Mouse (Mus musculus) 3T3-L1 (cell line): Measurements from ENCODE around the gene Cort.
"Not testable (repeated sequence)": the region's sequence is repeated elsewhere in the genome, so short reads cannot be mapped to it uniquely, and the experiment has no call there.

Experiments
- DNase-seq: peaks from one replicate; pipeline ENCODE4 v3.0.0-alpha.2; 2015; ENCODE audit warnings: low read depth, low spot score

Gene Cort

DNA sequence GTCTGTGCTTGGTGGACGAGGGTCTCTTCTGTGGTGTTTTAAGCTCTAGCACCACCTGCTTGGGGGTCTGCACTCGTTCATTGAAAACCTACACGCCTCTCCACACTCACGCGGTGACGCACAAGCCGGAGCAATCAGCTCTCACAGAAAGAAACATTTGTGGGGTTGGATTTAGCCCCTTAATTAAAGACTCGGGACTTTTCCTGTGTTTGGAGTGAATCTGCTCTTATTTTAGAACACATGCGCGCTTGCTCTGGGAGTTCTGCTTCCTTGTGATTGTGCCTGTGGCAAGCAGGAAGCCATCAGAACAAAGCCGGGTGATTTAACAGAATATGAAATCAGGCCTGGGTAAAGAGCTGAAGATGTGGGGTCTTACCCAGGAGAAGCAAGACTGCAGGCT, at the start of gene Cort:
Gene Cort (minus strand): TSS at position 101 of the 400 bp plus-strand sequence.
- DNase-seq, result no peak

DNA sequence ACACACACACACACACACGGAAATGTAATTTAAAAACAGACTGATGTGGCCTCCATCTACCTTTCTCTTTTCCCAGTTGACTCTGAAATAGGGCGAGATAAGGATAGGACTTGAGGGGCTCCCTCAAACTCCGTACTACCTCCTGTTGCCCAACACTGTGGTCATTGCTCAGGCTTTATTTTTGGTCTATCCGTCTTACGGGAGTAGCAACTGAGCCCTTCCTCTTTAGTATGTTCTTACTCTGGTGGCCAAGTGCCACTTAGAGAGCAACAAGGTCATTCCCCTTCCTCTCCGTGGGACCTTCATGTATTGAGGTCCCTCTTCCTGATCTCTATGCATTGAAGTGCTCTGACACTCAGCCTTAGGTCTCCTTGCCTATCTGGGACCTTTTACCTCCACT, 47.1 kb upstream of the Cort start:
- no peak for DNase-seq

DNA sequence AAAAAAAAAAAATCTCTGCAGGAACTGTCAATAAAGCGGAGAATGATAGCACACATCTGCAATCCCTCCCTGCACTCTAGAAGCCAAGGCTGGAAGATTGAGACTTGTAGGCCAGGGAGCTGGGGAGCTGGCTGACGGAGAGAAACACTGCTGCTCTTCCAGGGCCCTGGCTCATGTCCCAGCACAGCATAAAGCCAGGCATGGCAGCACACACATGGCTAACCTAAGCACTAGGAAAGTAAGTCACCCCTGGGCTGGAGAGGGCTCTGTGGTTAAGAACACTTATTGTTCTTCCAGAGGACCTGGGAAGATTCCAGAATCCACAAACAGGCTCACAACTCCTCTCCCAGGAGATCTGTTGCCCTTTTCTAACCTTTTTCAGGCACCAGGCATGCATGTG, 46.1 kb upstream of the Cort start:
- DNase-seq, result peak; percentile 84

DNA sequence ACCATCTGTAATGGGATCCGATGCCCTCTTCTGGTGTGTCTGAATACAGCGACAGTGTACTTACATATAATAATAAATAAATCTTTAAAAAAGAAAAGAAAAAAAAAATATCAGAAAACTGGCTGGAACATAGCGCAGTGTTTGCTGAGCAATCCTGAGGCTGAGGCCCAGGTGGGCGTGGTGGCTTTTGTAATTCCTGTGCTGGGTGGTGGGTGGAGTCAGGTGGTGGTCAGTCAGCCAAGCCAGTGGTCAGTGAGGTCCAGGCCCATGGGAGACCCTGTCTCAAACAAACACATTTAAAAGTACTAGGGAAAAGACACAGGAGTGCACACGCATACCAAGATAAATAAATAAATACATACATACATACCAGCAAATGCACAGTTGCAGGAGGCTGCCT, 45.5 kb upstream of the Cort start:
- peak; percentile 79 for DNase-seq

DNA sequence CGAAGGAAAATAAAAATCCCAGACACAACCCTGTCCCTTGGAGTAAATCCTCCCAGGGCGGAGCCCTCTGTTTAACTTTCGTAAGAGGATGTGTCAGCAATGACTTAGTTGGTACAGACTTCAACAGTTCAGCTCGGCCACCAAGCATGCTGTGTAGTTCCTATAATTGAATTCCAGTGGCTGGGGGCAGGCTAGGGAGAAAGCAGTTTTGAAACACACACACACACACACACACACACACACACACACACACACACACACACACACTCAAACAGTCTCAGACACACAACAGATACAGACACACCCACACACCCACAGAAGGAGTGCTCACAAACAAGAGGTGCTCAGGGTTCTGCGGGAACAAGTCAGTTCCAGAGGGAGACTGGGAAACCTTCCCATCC, 45.0 kb upstream of the Cort start:
- DNase-seq, result peak; percentile 91

DNA sequence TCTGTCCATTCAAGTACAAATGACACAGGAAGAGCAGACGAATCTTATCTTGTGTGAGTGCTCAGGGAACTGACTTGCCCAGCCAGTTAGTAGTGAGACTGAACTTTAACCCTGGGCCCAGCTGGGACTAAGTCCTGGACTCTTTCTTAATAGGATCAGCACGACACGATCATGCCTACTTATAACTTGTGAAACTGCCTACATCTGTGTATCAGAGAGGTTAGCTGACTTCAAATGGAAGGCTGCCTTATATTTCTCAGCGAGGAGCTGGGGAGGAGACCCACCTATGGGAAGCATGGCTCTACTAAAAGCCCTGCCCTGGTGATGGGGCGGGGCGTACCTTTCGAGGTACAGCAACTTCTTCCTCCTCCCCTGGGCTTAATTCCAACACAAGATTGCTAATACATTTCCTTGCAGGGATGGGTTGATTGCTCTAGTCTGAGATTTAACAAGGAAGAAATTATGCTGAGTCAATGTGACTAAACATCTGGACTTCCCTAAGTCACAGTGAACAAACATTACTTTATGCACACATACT, 43.9 kb upstream of the Cort start:
- DNase-seq, result peak; percentile 95

DNA sequence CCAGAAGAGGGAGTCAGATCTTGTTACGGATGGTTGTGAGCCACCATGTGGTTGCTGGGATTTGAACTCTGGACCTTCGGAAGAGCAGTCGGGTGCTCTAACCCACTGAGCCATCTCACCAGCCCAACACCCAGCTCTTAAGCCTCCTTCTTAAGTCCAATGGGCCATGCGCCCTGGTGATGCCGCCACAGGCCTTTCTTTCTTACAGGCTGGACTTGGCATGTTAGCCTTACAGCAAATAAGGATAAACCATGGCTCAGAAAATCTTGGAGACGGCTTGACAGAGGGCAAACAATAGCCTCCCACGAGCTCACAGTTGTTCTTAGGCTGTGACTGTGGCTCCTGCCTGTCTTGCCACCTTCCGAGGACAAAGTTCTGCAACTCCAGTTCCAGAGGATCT, 43.4 kb upstream of the Cort start:
- not testable (repeated sequence) for DNase-seq

DNA sequence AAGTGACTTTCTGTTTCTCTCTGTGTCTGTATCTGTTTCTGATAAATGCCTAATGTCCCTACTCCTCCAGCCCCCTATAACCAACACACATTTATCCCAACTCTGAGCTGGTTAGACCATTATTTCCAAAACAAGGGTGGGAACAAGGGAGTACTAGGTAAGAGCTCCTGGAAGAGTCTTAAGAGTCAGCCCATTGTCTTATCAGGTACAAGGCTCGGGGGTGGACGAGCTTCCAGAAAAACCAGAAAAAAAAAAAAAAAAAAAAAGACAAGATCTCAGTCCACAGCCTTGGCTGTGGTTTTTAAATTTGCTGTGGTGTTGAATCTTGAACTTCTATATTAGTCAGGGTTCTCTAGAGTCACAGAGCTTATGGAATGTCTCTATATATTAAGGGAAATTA, 41.5 kb upstream of the Cort start:
- no peak for DNase-seq

DNA sequence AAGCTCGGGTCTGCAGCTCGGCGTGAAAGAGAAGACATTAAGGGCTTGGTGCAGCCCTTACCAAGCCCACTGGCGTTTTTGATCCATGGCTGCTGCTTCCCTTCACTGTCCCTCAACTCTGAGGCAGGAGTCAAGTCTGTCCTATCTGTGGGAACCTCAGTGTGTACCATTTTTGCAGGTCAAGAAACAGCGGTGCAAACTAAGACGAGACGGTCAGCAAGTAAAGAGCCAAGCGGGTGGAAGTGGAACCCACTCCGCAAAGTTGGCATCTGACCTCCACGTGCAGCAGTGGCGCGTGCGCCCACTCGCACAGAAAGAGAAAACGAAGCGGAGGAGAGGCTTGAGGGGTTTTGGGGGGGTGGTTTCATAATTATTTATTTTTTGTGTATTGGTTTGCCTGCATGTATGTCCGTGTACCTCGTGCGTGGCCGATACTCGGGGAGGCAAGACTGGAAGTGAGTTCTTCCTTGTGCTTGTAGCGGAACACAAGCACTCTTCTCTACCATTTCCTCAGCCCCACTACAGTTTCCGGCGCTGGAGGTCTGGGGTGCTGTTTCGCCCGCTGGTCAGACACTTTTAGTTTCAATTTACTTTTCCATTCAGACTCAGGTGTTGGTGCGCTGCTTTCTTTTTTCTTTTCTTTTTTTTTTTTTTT, 40.5 kb upstream of the Cort start:
- DNase-seq, result peak; percentile 44

DNA sequence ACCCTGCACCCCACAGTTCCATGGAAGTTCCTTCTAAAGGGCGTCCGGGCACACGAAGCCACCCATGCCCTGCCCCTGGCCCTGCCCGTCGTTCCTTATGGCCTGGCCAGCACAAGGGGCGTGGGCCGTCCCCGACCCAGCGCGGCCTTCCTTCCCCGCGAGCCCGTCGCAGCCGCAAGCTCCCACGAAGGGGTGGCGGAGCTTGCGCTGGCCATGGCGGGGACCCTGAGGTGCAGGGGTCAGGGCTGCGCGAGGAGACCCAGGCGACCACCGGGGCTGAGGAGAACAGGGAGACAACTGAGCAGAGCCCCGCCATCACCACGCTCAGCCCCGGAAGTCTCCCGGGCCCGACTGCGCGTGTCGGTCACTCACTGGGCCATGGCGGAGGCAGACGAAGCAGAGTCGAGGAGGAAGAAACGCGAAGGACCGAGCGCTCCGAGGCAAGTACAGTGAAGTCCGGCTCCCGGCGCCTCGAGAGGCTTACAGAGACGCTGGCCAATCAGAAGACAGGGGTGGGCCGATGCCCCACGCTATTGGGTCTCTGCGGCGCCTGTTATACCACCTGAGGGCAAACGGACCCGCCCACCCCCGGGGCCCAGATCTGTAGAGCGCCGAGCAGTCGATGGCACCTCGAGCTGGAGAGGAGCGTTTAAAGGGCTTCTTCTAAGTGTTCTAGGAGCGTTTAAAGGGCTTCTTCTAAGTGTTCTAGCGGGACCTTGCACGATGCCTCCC, 39.8 kb upstream of the Cort start, which contains the start of gene Pgd:
Gene Pgd (minus strand): TSS at position 557 of the 732 bp plus-strand sequence.
- peak; percentile 97 for DNase-seq

DNA sequence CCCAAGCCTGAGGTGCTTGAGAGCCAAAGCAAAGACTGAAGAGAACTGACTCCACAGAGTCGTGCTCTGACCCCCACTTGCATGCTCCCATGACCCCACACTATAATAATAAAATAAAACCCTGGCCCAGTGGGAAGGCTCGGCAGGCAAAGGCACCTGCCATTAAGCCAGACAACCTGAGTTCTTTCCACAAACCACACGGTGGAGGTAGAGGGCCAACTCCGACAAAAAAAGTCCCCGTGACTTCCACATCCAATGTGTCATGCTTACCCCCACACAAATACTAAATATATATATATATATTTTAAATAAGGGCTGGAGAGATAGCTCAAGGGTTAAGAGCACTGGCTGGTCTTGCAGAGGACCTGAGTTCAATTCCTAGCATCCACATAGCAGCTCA, 37.6 kb upstream of the Cort start:
- DNase-seq, result no peak

DNA sequence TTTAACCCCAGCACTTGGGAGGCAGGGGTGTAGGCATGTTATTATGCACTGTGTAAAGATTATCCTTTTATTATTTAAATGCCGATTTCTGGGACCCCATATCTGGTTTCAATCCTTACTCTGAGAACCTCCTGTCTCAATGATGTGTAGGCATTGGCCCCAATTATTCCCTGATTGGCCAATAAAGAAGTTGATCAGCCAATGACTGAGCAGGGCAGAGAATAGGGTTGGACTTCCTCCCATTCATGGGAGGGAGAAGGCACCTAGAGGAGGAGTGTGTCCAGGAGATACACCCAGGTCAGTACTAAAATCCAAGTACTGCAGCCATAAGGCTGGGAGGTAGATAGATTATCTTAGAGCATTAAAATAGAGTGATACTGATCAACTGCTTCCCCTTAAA, 36.6 kb upstream of the Cort start:
- DNase-seq, result no peak

DNA sequence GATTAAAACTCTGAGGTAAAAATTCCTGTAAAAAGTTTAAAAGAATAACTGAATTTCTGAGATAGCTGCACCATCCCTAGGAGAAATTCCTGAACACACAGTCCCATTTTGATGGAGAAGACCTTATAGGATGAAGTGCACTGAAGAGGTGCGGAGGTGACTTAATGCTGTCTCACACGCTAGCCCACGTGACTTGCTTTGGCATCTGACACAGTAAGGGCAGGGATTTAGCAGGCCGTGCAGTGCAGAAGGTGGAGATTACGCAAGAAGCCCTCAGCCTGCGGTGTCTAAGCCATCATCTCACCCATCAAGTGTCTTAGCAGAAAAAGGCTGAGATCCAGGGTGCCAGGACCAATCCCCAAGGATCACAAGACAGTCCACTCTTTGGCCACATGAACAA, 34.6 kb upstream of the Cort start:
- DNase-seq, result no peak

DNA sequence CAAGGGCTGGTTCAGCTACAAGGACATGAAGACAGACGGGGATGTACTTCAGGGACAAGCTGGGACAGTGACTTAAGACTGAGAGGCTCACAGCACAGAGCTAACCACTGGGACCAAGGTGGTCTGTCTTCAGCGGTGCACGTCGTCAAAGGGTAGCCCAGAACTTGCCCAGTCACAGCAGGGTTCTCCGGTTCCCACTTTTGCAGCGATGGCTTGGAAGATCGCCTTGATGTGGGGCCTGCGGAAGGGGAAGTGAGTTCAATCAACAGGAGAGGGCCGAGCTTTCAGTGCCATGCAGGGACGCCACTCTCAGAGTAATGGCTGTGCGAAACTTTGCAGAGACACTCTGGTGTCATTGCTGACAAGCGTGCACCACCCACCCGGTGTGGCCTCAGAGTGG, 33.3 kb upstream of the Cort start:
- DNase-seq, result no peak

DNA sequence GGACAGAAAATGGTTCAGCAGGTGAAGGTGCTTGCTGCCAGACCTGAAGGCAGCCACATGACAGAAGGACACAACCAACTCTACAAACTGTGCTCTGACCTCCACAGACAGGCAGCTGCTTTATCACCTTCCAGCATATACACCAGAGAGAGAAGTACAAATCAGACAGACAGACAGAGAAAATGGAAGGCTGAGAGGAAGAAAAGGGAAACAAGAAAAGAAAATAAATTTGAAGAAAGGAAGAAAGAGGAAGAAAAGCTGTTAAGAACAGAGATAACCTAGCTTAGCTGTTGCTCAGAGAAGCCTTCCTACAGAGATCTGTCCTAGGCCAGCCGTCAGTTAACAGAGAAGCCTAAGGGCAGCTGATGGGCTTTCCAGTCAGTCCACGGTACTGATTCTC, 32.6 kb upstream of the Cort start:
- DNase-seq, result no peak

DNA sequence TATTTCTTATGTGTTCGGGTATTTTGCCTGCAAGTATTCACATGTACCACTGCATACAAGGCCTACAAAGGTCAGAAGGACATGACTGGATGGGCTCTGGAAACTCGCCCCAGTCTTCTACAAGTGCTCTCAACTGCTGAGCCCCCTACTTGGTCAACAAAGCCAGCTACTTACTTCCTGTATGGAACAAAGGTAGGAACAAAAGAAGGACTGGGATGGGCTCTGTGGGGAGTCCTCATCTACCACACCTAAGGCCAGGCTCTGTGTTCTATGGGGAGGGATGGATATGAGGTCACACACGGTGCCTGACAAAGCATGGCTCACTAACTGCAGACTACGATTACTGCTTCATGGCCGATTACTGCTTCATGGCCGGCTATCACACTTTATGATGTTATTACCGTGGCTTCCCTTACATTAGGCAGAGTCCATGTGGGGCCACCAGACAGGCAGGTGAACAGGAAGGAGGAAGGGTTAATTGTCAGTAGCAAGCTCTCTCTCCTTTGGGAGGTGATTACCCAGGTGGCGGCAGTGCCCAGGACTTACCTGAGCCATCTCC, 30.9 kb upstream of the Cort start:
- DNase-seq, result no peak

DNA sequence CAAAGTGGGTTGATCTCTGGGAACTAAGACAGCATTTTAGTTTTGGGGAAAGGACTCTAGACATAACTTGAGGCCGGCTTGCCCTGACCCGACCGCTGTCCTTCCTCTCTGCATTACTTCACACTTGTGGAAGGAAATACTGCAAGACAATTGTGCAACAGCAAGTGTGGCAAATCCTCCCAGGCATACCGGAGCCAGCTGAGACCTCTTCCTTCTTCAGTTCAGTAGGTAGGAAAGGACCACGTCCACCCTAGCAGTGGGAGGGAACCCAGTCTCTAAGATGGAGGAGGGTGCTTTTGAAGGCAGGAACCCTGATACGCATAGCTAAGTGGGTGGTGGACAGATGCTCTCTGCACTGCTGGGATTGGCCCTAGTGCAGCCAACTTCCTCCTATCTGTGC, 29.1 kb upstream of the Cort start:
- no peak for DNase-seq

DNA sequence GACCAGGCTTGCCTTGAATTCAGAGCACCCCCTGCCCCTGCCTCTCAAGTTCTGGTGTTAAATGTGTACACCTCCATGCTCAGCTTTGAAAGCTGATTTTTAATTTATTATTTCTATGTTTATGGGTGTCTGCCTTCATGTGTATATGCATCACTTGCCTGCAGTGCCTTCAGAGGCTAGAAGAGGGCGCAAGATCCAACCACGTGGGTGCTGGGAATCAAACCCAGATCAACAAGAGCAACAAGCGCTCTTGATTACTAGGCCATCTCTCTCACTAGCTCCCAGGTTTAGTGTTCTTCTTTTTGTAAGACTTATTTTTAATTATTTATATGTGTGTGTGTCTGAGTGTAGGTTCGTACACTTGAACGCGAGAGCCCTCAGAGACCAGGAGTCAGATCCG, 28.3 kb upstream of the Cort start:
- DNase-seq, result no peak

DNA sequence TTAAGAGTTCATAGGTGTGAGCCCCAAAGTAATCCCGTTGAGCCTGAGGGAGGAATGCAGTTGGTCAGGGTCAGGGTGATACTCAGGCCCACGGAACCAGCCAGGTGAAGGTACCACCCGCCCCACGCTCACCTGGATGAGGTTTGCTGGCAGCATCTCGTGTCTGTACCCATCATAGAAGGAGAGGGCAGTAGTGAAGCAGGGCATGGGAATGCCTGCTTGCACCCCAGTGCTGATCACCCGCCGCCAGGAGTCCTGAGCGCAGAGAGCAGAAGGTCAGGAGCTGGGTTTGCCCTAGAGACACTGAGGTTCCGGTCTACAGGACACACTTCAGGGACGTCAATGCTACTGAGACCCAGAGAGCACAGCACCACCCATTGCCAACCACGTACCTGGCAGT, 24.2 kb upstream of the Cort start:
- DNase-seq, result no peak

DNA sequence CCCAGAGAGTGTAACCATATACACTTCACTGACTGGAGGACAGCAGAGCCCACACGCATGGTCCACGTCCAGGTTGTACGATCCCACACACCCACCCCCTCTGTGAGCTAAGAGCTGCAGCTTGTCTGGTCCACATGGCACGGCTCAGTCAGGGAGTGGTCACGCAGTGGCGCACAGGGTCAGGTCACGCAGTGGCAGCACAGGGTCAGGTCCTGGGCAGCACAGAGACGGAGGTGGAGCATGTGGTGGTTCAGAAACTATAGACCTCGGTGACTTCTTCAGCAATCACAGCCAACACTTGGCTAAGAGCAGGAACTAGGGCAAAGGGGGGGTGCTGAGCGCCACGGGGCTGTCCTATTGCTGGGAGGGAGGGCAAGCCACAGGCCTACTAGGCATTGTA, 23.7 kb upstream of the Cort start:
- DNase-seq, result no peak

DNA sequence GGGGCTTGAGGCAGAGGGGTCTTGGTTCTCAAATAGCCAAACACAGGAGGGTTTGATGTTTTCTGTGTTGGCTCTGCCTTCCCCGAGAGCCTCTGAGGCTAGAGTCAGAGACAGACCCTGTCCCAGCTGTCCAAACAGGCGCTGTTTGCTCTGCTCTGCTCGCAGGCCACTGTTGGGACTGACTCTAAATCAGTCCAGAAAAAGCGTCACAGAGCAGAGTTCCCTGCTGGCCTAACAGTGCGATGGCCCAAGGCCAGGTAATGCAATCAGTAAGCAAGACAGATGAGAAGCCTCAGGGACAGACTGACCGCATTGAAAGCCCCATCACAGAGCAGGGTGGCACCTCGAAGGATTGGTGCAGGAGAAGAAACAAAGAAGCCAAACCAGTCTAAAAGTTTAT, 23.0 kb upstream of the Cort start:
- DNase-seq, result no peak

DNA sequence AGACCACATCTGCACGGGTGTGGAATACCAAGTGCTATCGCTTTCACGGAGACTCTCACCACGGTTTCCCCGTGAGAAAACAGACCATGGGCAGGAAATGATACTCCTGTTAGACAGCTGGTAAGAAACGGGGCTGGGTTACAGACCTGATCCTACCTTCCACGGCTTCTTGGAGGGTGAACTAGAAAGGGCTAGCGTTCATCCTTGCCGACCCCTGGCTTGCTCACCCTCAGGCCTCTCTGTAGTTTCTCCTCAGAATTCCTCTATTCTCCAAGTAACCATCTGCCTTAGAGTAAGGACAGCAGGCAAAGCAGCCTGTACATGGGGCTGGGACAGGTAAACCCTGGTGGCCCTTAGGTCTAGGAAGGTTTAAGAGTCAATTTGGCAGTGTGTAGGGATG, 22.6 kb upstream of the Cort start:
- no peak for DNase-seq

DNA sequence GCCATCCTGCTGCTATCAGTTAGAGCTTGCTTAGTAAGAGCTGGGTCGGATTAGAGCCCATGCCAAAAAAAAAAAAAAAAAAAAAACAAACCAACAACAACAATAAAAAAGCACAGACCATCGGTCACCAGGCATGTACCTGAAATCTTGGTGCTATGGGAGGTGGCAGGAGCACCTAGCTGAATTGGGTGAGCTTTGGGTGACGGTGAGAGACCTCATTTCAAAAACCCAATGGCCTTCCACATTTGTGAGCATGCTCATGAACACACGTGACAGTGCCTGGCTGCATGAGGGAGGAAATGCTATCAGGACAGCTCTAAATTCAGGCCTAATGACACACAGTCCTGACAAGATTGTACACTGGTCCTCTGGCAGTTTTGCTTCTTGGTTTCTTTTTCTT, 21.5 kb upstream of the Cort start:
- no peak for DNase-seq
